Mouse (Mus musculus): Measurements from ENCODE around the gene Dcaf1. TPM values are rescaled to one million over a fixed set of nuclear protein-coding genes. Genes with fewer than 3 reads are reported as not detected.

Gene Dcaf1
- total and polyA plus RNA-seq, 3 experiments, result 40.9 to 43.9 (median 42.9) TPM

- peaks cover 30% of the 10 kb centered on the region for H3K9me3 ChIP-seq (replicated peaks; ENCODE audit: low read length)
- dilution Hi-C loops (cut with MboI; ENCODE audit: extremely low pct_ligation_motif_present, extremely low pct_unique_long_range_greater_than_20kb, low sequenced_read_pairs), result no loop called here
Observed at GRCm38 (mm10) chr9:106806503-106806902, 15.2 kb upstream of the Dcaf1 start.

DNA sequence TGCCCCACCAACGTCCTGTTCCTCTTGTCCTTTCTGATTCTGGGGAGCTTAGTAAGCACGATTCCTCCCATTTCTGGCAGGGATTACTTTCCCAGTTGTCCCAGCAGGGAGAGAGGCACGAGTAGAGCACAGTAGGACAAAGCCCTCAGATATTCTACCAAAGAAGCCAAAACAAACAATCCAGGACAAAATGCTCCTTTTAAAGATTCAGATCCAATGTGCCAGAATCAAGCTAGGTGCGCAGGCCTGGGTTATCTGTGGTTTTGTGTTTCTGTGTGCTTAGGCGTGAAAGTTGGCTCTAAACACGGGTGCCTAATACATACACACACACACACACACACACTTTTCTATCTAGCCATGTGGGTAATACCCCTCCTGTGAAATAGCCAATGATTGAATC lies 3.5 kb upstream of the Dcaf1 start:
- TF ChIP-seq CHD2 (IDR thresholded peaks at IDR 0.05; ENCODE audit: low read length) (no peak), ELF1 (IDR thresholded peaks at IDR 0.05; ENCODE audit: low read depth, low read length) (no peak), KAT2A (IDR thresholded peaks at IDR 0.05; ENCODE audit: insufficient replicate concordance, low read length) (no peak), POLR2A (IDR thresholded peaks at IDR 0.05; ENCODE audit: low read depth, low read length) (no peak), EP300 (IDR thresholded peaks at IDR 0.05; ENCODE audit: low read length) (no peak), IRF4 (IDR thresholded peaks at IDR 0.05; ENCODE audit: low read depth, low read length) (no peak), ETS1 (conservative IDR thresholded peaks at IDR 0.05; ENCODE audit: low read depth, low read length) (no peak), CHD1 (IDR thresholded peaks at IDR 0.05; ENCODE audit: low read depth, low read length) (no peak), JUND (conservative IDR thresholded peaks at IDR 0.05; ENCODE audit: low read depth, low read length) (no peak), UBTF (IDR thresholded peaks at IDR 0.05; ENCODE audit: low read depth, low read length) (no peak), MEF2A (IDR thresholded peaks at IDR 0.05; ENCODE audit: borderline replicate concordance, low read depth, low read length) (no peak), ZC3H11A (IDR thresholded peaks at IDR 0.05; ENCODE audit: low read depth, low read length) (no peak), SIN3A (IDR thresholded peaks at IDR 0.05; ENCODE audit: low read length) (no peak), MAFK (IDR thresholded peaks at IDR 0.05; ENCODE audit: insufficient replicate concordance, low read length) (no peak), JUN (IDR thresholded peaks at IDR 0.05; ENCODE audit: insufficient read depth, low read depth, low read length) (no peak), MYC (IDR thresholded peaks at IDR 0.05; ENCODE audit: low read depth, low read length) (no peak), SMC3 (IDR thresholded peaks at IDR 0.05; ENCODE audit: low read depth, low read length) (no peak), POLR2AphosphoS2 (IDR thresholded peaks at IDR 0.05; ENCODE audit: low read depth, low read length) (no peak)
- Histone ChIP-seq H3K9me3 (replicated peaks; ENCODE audit: low read length) (no peaks in the 10 kb centered on the region), H3K27me3 (replicated peaks) (no peaks in the 10 kb centered on the region), H3K4me2 (ENCODE audit: insufficient read depth, low read depth, poor library complexity, severe bottlenecking) (no peak overlapping the region), H3K4me1 (ENCODE audit: control insufficient read depth in 1 of 2, insufficient read depth in 2 of 2) (peaks cover 0 to 3% of the 10 kb centered on the region in 2 experiments; a peak in 2 of 4 replicates), H3K4me3 (replicated peaks in 1 of 3; ENCODE audit: low read depth in 2 of 3, low read length in 2 of 3, poor library complexity in 1 of 3) (no peak overlapping the region), H3K9ac (ENCODE audit: insufficient read depth, low read depth) (no peak overlapping the region), H3K36me3 (replicated peaks in 1 of 2; ENCODE audit: control insufficient read depth in 1 of 2, insufficient read depth in 1 of 2, low read length in 1 of 2) (no peaks in the 10 kb centered on the region), H3K27ac (ENCODE audit: insufficient read depth, low read depth) (no peak overlapping the region), H3K79me2 (replicated peaks; ENCODE audit: control insufficient read depth, extremely low read depth, insufficient read depth, poor library complexity, severe bottlenecking) (peaks cover 4% of the 10 kb centered on the region)
- dilution Hi-C loops (cut with MboI; ENCODE audit: extremely low pct_ligation_motif_present, extremely low pct_unique_long_range_greater_than_20kb, low sequenced_read_pairs) (no loop called here), in situ Hi-C loops (cut with MboI; ENCODE audit: low pct_ligation_motif_present, low pct_unique_long_range_greater_than_20kb, low sequenced_read_pairs) (loop anchor here (10.0 kb wide), 1 partner anchor 133 kb away; the partner anchor contains the start of gene Tex264)
- no peak for DNase-seq (ENCODE audit: extremely low read depth)

More at GRCm38 (mm10) chr9:106806503-106806902, 15.2 kb upstream of the Dcaf1 start:
- H3K27me3 ChIP-seq (replicated peaks), result peaks cover 14% of the 10 kb centered on the region
- H3K4me2 ChIP-seq (ENCODE audit: insufficient read depth, low read depth, poor library complexity, severe bottlenecking), result no peak overlapping the region
- in situ Hi-C loops (cut with MboI; ENCODE audit: low pct_ligation_motif_present, low pct_unique_long_range_greater_than_20kb, low sequenced_read_pairs), result no loop called here
- no peaks in the 10 kb centered on the region for H3K79me2 ChIP-seq (replicated peaks; ENCODE audit: control insufficient read depth, extremely low read depth, insufficient read depth, poor library complexity, severe bottlenecking)
- H3K9ac ChIP-seq (ENCODE audit: insufficient read depth, low read depth), result no peak overlapping the region
- H3K27ac ChIP-seq (ENCODE audit: insufficient read depth, low read depth), result no peak overlapping the region
- no peak for DNase-seq (ENCODE audit: extremely low read depth)
- no peaks in the 10 kb centered on the region for H3K36me3 ChIP-seq (replicated peaks in 1 of 2; ENCODE audit: control insufficient read depth in 1 of 2, insufficient read depth in 1 of 2, low read length in 1 of 2)
- no peak overlapping the region for H3K4me3 ChIP-seq (replicated peaks in 1 of 3; ENCODE audit: low read depth in 2 of 3, low read length in 2 of 3, poor library complexity in 1 of 3)
- TF ChIP-seq MAX (IDR thresholded peaks at IDR 0.05; ENCODE audit: low read length) (no peak), MEF2A (IDR thresholded peaks at IDR 0.05; ENCODE audit: borderline replicate concordance, low read depth, low read length) (no peak), POLR2A (IDR thresholded peaks at IDR 0.05; ENCODE audit: low read depth, low read length) (no peak), USF1 (IDR thresholded peaks at IDR 0.05; ENCODE audit: low read depth, low read length) (no peak), USF2 (conservative IDR thresholded peaks at IDR 0.05; ENCODE audit: low read depth, low read length) (no peak), EP300 (IDR thresholded peaks at IDR 0.05; ENCODE audit: low read length) (no peak), POLR2AphosphoS2 (IDR thresholded peaks at IDR 0.05; ENCODE audit: low read depth, low read length) (no peak), TCF12 (IDR thresholded peaks at IDR 0.05; ENCODE audit: low read depth, low read length) (no peak), HCFC1 (IDR thresholded peaks at IDR 0.05; ENCODE audit: low read depth, low read length) (no peak), E2F4 (IDR thresholded peaks at IDR 0.05; ENCODE audit: insufficient replicate concordance, low read depth, low read length) (no peak), NRF1 (IDR thresholded peaks at IDR 0.05; ENCODE audit: low read depth, low read length) (no peak), GABPA (IDR thresholded peaks at IDR 0.05; ENCODE audit: insufficient replicate concordance, low read depth, low read length) (no peak), NELFE (IDR thresholded peaks at IDR 0.05; ENCODE audit: low read depth, low read length) (no peak), MYC (IDR thresholded peaks at IDR 0.05; ENCODE audit: low read depth, low read length) (no peak)
- no peaks in the 10 kb centered on the region for H3K4me1 ChIP-seq (ENCODE audit: control insufficient read depth in 1 of 2, insufficient read depth in 2 of 2)
